Comparison of ENCODE assay signal across 8 mouse cellular contexts in the genomic region with DNA sequence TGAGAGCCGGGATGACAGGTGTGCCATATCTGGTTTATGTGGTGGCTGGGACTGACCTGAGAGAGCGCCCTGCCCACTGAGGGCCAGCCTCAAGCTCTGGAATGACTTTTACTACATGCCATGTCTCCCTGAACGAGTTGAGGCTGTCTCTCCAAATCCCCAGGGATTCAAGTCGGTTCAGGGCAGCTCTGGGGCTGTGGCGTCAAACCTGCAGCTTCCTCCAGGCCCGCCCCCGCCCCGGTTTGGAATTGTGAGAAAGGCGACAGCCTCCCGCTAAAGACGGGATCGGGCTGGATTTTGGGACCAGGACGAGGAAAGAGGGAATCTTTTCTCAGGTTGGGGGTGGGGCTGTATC. TPM values are rescaled to one million over a fixed set of nuclear protein-coding genes. Genes with fewer than 3 reads are reported as not detected.
DNase-seq lines count a peak whose midpoint lies in the region; ATAC-seq and TF ChIP-seq lines count a peak whose summit lies in the region.

No protein-coding gene starts in this region.

- under 1% methylated on average over 13 of the region's 13 CpGs for WGBS in kidney, adult 2 months
- WGBS in bone marrow, adult 2 months, result 3% methylated on average over 13 of the region's 13 CpGs
- WGBS in heart, embryonic 12.5 days, result 3% methylated on average over 13 of the region's 13 CpGs
- WGBS in liver, embryonic 11.5 days, result 4% methylated on average over 13 of the region's 13 CpGs
- 2% methylated on average over 13 of the region's 13 CpGs for WGBS in stomach, embryonic 16.5 days

- H3K9me3 ChIP-seq in heart, embryonic 12.5 days (replicated peaks), result no peaks in the 10 kb centered on the region
- no peaks in the 10 kb centered on the region for H3K9me3 ChIP-seq in liver, embryonic 11.5 days (ENCODE audit: control insufficient read depth, low read length)
- no peaks in the 10 kb centered on the region for H3K9me3 ChIP-seq in stomach, embryonic 16.5 days (replicated peaks; ENCODE audit: control insufficient read depth, low read length)

- H3K36me3 ChIP-seq in kidney, adult 2 months (ENCODE audit: control insufficient read depth, insufficient read depth, low read length), result no peaks in the 10 kb centered on the region
- no peaks in the 10 kb centered on the region for H3K36me3 ChIP-seq in heart, embryonic 12.5 days
- no peaks in the 10 kb centered on the region for H3K36me3 ChIP-seq in liver, embryonic 11.5 days (ENCODE audit: control insufficient read depth, insufficient read depth, low read length)
- H3K36me3 ChIP-seq in stomach, embryonic 16.5 days (ENCODE audit: control insufficient read depth, insufficient read depth, low read length), result no peaks in the 10 kb centered on the region

- peak overlapping the region; percentile 92 for H3K27ac ChIP-seq in kidney, adult 2 months (ENCODE audit: insufficient read depth, low read depth, low read length)
- H3K27ac ChIP-seq in bone marrow, adult 2 months (ENCODE audit: control insufficient read depth, insufficient read depth, low read depth, low read length, poor library complexity), result peak overlapping the region; percentile 8; the same call in 1 of the 2 replicates
- no peak overlapping the region for H3K27ac ChIP-seq in heart, embryonic 12.5 days (ENCODE audit: poor library complexity, severe bottlenecking)
- no peak overlapping the region for H3K27ac ChIP-seq in liver, embryonic 11.5 days (ENCODE audit: low read depth, low read length)
- H3K27ac ChIP-seq in stomach, embryonic 16.5 days (ENCODE audit: low read length), result no peak overlapping the region

- no peak for TF ChIP-seq CTCF in kidney, adult 2 months (conservative IDR thresholded peaks at IDR 0.05; ENCODE audit: insufficient read depth, insufficient read length, low read depth, low read length)
- no peak for TF ChIP-seq CTCF in bone marrow, adult 2 months (IDR thresholded peaks at IDR 0.05; ENCODE audit: control insufficient read depth, insufficient read depth, low read length)

- H3K9ac ChIP-seq in heart, embryonic 12.5 days, result peak overlapping the region; percentile 58
- no peak overlapping the region for H3K9ac ChIP-seq in liver, embryonic 11.5 days (ENCODE audit: low read depth, low read length)
- peak overlapping the region; percentile 76 for H3K9ac ChIP-seq in stomach, embryonic 16.5 days (ENCODE audit: low read length)

- no peak for DNase-seq in kidney, adult 2 months
- DNase-seq in kidney, postnatal 25 days, result no peak
- no peak for DNase-seq in liver, embryonic 11.5 days (ENCODE audit: low spot score)
- DNase-seq in urinary bladder, adult 2 months (ENCODE audit: low spot score), result no peak

- H3K4me2 ChIP-seq in heart, embryonic 12.5 days, result peak overlapping the region; percentile 85
- peak overlapping the region; percentile 89 for H3K4me2 ChIP-seq in liver, embryonic 11.5 days
- peak overlapping the region; percentile 92 for H3K4me2 ChIP-seq in stomach, embryonic 16.5 days (ENCODE audit: low read depth, low read length)

- H3K4me1 ChIP-seq in kidney, adult 2 months (ENCODE audit: control insufficient read depth, insufficient read depth, low read length), result no peaks in the 10 kb centered on the region; the same call in 1 of the 2 replicates
- H3K4me1 ChIP-seq in bone marrow, adult 2 months (ENCODE audit: control insufficient read depth, insufficient read depth, low read length), result peaks cover 7% of the 10 kb centered on the region
- H3K4me1 ChIP-seq in heart, embryonic 12.5 days (replicated peaks), result peaks cover 14% of the 10 kb centered on the region
- peaks cover 10% of the 10 kb centered on the region for H3K4me1 ChIP-seq in liver, embryonic 11.5 days (replicated peaks; ENCODE audit: control insufficient read depth, insufficient read depth, low read length)
- peaks cover 15% of the 10 kb centered on the region for H3K4me1 ChIP-seq in stomach, embryonic 16.5 days (ENCODE audit: control insufficient read depth, insufficient read depth, low read length)

- peak; percentile 20; the same call in 1 of the 2 replicates for ATAC-seq in heart, embryonic 12.5 days (ENCODE audit: insufficient number of reproducible peaks, low FRiP score)
- no peak for ATAC-seq in liver, embryonic 11.5 days (replicated peaks; ENCODE audit: low FRiP score)
- peak; percentile 6; the same call in 1 of the 2 replicates for ATAC-seq in stomach, embryonic 16.5 days (ENCODE audit: insufficient read depth, low FRiP score)
- no peak for ATAC-seq in megakaryocyte-erythroid progenitor cell, adult 5-6 weeks (replicated peaks; ENCODE audit: low FRiP score, low TSS enrichment, poor library complexity, severe bottlenecking)

- TF ChIP-seq POLR2A in kidney, adult 2 months (IDR thresholded peaks at IDR 0.05; ENCODE audit: low read depth, low read length), result no peak
- TF ChIP-seq POLR2A in bone marrow, adult 2 months (IDR thresholded peaks at IDR 0.05; ENCODE audit: borderline replicate concordance, control insufficient read depth, low read depth, low read length), result no peak

- H3K4me3 ChIP-seq in kidney, adult 2 months (ENCODE audit: insufficient read depth, low read depth, low read length), result peak overlapping the region; percentile 75
- H3K4me3 ChIP-seq in bone marrow, adult 2 months (replicated peaks; ENCODE audit: control insufficient read depth, low read depth, low read length), result peak overlapping the region; percentile 71
- H3K4me3 ChIP-seq in heart, embryonic 12.5 days, result peak overlapping the region; percentile 58
- peak overlapping the region; percentile 51 for H3K4me3 ChIP-seq in liver, embryonic 11.5 days (ENCODE audit: low read depth, low read length)
- H3K4me3 ChIP-seq in stomach, embryonic 16.5 days (replicated peaks; ENCODE audit: low read length), result peak overlapping the region; percentile 69

- H3K27me3 ChIP-seq in kidney, adult 2 months (replicated peaks; ENCODE audit: control insufficient read depth, insufficient read depth, low read length), result no peaks in the 10 kb centered on the region
- H3K27me3 ChIP-seq in heart, embryonic 12.5 days (replicated peaks), result peaks cover 49% of the 10 kb centered on the region
- peaks cover 23% of the 10 kb centered on the region for H3K27me3 ChIP-seq in liver, embryonic 11.5 days (replicated peaks; ENCODE audit: control insufficient read depth, insufficient read depth, low read length)
- peaks cover 3% of the 10 kb centered on the region; the same call in 1 of the 2 replicates for H3K27me3 ChIP-seq in stomach, embryonic 16.5 days (ENCODE audit: control insufficient read depth, insufficient read depth, low read length)

RNA-seq across cellular contexts. Expression of a gene that starts 2.9 kb away (rescaled TPM):
- 1.1 and 3.4 TPM in 2 replicates for polyA plus RNA-seq in kidney, adult 2 months (2012; rRNA removed)
- polyA plus RNA-seq in bone marrow, adult 2 months (2011; ENCODE audit: insufficient read depth, insufficient read length, low replicate concordance, missing spikeins), result 67.9 and 112 TPM in 2 replicates
- polyA plus RNA-seq in heart, embryonic 12.5 days (2016; fragmentation: Nextera tagmentation; extraction: Ambion mirVana), result 1.6 and 1.7 TPM in 2 replicates
- 18.7 and 20.6 TPM in 2 replicates for polyA plus RNA-seq in liver, embryonic 11.5 days (2014; fragmentation: Nextera tagmentation; extraction: Ambion mirVana)
- 3.9 and 5.8 TPM in 2 replicates for polyA plus RNA-seq in stomach, embryonic 16.5 days (2015; fragmentation: Nextera tagmentation; extraction: Ambion mirVana)
- polyA plus RNA-seq in urinary bladder, adult 2 months (2012; rRNA removed), result 3.5 and 3.9 TPM in 2 replicates
- 39.2 and 44.7 TPM in 2 replicates for total RNA-seq in megakaryocyte-erythroid progenitor cell, adult 5-6 weeks (2014; fragmentation: Nextera tagmentation)
- total RNA-seq in megakaryocyte-erythroid progenitor cell, adult 5-6 weeks (2017), result 86.4 and 126 TPM in 2 replicates

RNA-seq across cellular contexts. Expression of a gene that starts 26.7 kb away (rescaled TPM):
- 30.4 and 35.6 TPM in 2 replicates for polyA plus RNA-seq in kidney, adult 2 months (2012; rRNA removed)
- 7.0 and 15.4 TPM in 2 replicates for polyA plus RNA-seq in bone marrow, adult 2 months (2011; ENCODE audit: insufficient read depth, insufficient read length, low replicate concordance, missing spikeins)
- 41.6 and 45.4 TPM in 2 replicates for polyA plus RNA-seq in heart, embryonic 12.5 days (2016; fragmentation: Nextera tagmentation; extraction: Ambion mirVana)
- polyA plus RNA-seq in liver, embryonic 11.5 days (2014; fragmentation: Nextera tagmentation; extraction: Ambion mirVana), result 25.5 and 25.9 TPM in 2 replicates
- polyA plus RNA-seq in stomach, embryonic 16.5 days (2015; fragmentation: Nextera tagmentation; extraction: Ambion mirVana), result 45.4 and 46.9 TPM in 2 replicates
- 78.9 and 81.3 TPM in 2 replicates for polyA plus RNA-seq in urinary bladder, adult 2 months (2012; rRNA removed)
- 3.9 and 4.5 TPM in 2 replicates for total RNA-seq in megakaryocyte-erythroid progenitor cell, adult 5-6 weeks (2014; fragmentation: Nextera tagmentation)
- total RNA-seq in megakaryocyte-erythroid progenitor cell, adult 5-6 weeks (2017), result 8.3 and 10.0 TPM in 2 replicates

RNA-seq across cellular contexts. Expression of a gene that starts 27.7 kb away (rescaled TPM):
- polyA plus RNA-seq in kidney, adult 2 months (2012; rRNA removed), result 36.7 and 39.6 TPM in 2 replicates
- polyA plus RNA-seq in bone marrow, adult 2 months (2011; ENCODE audit: insufficient read depth, insufficient read length, low replicate concordance, missing spikeins), result 15.7 and 37.5 TPM in 2 replicates
- polyA plus RNA-seq in heart, embryonic 12.5 days (2016; fragmentation: Nextera tagmentation; extraction: Ambion mirVana), result 24.9 and 27.4 TPM in 2 replicates
- 26.5 and 30.7 TPM in 2 replicates for polyA plus RNA-seq in liver, embryonic 11.5 days (2014; fragmentation: Nextera tagmentation; extraction: Ambion mirVana)
- polyA plus RNA-seq in stomach, embryonic 16.5 days (2015; fragmentation: Nextera tagmentation; extraction: Ambion mirVana), result 50.0 and 52.0 TPM in 2 replicates
- polyA plus RNA-seq in urinary bladder, adult 2 months (2012; rRNA removed), result 46.5 and 46.9 TPM in 2 replicates
- 18.7 and 23.9 TPM in 2 replicates for total RNA-seq in megakaryocyte-erythroid progenitor cell, adult 5-6 weeks (2014; fragmentation: Nextera tagmentation)
- 6.2 and 10.6 TPM in 2 replicates for total RNA-seq in megakaryocyte-erythroid progenitor cell, adult 5-6 weeks (2017)

RNA-seq across cellular contexts. Expression of a gene that starts 48.0 kb away (rescaled TPM):
- polyA plus RNA-seq in kidney, adult 2 months (2012; rRNA removed), result 51.5 and 69.4 TPM in 2 replicates
- polyA plus RNA-seq in bone marrow, adult 2 months (2011; ENCODE audit: insufficient read depth, insufficient read length, low replicate concordance, missing spikeins), result 68.1 and 221 TPM in 2 replicates
- 0.87 and 2.6 TPM in 2 replicates for polyA plus RNA-seq in heart, embryonic 12.5 days (2016; fragmentation: Nextera tagmentation; extraction: Ambion mirVana)
- 71.7 and 82.8 TPM in 2 replicates for polyA plus RNA-seq in liver, embryonic 11.5 days (2014; fragmentation: Nextera tagmentation; extraction: Ambion mirVana)
- polyA plus RNA-seq in stomach, embryonic 16.5 days (2015; fragmentation: Nextera tagmentation; extraction: Ambion mirVana), result 17.0 and 19.5 TPM in 2 replicates
- 163 and 168 TPM in 2 replicates for polyA plus RNA-seq in urinary bladder, adult 2 months (2012; rRNA removed)
- total RNA-seq in megakaryocyte-erythroid progenitor cell, adult 5-6 weeks (2014; fragmentation: Nextera tagmentation), result 8.9 TPM in 1 of 2 replicates, not detected in the other
- total RNA-seq in megakaryocyte-erythroid progenitor cell, adult 5-6 weeks (2017), result 1.7 and 7.1 TPM in 2 replicates

Comparison
In these comparisons a context has a peak if more than half of its experiments do, and no peak if none do; other contexts are left out.
1. H3K27ac ChIP-seq: peak in kidney, adult 2 months (single experiment) and bone marrow, adult 2 months (single experiment); none in heart, embryonic 12.5 days (single experiment), liver, embryonic 11.5 days (single experiment) and stomach, embryonic 16.5 days (single experiment).
2. ATAC-seq: peak in heart, embryonic 12.5 days (single experiment) and stomach, embryonic 16.5 days (single experiment); none in liver, embryonic 11.5 days (single experiment) and megakaryocyte-erythroid progenitor cell, adult 5-6 weeks (single experiment).
3. Peak in every context shown above with its lines, with median percentiles within 50 percentile points of each other: H3K4me3 ChIP-seq and H3K4me2 ChIP-seq.